Mouse (Mus musculus): ENCODE measurements around the gene Cxcl9. TPM values are rescaled to one million over a fixed set of nuclear protein-coding genes. Genes with fewer than 3 reads are reported as not detected.
A peak's percentile ranks its signal among the peaks of the same experiment; 100 is the strongest.

Cxcl9 gene
- total RNA-seq, 2 experiments from 2014 or later = 1.1 to 2.5 TPM

DNA sequence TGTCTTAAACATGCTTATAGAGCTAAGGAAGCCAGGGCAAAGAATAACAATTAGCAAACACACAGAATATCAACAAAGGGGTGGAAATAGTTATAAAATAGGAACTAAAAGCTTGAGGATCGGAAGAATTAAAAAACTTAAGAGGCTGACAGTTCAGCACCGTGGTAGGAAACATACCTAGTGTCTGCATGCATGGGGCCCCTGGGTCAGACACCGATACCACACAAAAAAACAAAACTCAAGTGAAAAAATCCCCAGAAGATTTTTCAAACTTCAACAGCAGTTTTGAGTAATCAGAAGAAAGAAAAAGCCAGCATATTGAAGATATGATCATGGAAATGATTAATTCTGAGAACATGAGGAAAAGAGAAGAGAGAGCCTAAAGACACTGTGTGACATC is 8.9 kb upstream of the Cxcl9 start:
- no peak for DNase-seq

DNA sequence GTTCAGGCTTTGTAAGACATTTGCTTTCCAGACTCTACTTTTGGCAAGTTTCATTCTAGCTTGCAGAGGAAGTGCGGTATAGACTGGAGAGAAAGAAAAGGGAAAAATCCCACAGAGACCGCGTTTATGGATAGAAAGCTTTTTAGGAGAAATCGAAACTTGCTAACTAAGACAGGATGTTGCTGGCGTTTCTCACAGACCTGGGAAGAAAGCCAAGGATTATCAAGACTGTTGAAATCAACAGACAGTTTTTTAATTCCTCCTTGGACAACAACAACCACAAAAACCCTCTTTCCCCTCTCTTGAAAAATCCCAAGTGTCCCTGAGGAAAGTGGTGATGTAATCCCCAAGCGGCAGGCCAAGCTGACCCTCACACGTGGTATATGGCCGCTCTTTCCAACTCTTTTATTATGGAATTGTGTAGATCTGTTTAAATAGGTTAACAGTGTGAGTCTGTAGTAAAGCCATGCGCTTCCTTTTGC is 4.5 kb upstream of the Cxcl9 start:
- DNase-seq = peak; percentile 50

DNA sequence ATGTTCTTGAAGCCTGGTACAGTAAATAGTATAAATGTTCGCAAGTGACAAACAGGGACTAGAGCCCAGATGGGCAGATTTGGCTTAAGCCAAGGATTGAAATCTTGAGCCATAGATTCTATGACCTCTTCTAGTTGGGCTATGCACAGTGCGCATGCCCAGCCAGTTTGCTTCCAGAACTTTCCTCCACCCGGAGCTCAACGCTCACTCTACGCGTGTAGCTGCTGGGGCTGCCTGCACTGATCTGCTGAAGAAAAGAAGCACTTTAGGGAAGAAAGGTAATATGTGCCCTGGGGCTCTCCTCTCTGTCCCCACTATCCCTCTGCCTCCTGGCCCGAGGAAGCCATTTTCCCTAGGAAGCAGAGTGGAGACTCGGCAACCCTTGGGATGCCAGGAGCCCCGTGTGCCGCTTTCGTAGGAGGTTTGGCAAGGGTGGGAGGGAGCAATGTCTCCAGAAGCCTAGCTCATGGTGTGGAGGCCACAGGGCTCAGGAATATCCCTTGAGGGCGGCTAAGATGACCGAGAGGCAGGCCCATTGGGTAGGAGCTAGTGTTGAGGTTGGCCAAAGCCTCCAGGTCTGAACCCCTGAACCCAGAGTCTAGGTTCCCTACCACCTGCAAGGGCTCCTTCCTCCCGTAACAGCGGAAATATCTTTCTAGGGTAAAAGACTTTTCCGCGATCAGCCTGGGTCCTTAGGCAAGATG is 3.9 kb upstream of the Cxcl9 start, which contains the start of gene Art3:
Gene Art3, plus strand, starts transcription at position 193 of the 704 bp plus-strand sequence.
- no peak for DNase-seq

DNA sequence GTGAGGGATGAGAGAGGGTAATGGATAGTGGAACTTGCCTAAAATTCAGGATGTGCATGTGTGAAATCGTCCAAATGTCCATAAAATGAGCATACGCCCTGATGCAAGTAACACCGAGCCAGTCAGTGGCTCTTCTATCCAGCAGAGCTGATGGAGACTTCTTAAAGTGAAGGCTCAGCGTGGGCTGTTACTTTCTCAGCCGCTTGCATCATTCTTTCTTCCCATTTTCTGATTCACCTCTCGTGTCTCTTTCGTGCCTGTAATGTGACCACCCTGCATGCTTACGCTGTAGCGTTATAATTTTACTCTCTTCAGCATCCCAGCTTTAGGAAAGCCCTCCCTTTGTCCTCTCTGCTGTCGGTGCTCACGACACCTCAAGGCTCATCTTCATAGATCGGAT is 3.2 kb upstream of the Cxcl9 start:
- DNase-seq = no peak

DNA sequence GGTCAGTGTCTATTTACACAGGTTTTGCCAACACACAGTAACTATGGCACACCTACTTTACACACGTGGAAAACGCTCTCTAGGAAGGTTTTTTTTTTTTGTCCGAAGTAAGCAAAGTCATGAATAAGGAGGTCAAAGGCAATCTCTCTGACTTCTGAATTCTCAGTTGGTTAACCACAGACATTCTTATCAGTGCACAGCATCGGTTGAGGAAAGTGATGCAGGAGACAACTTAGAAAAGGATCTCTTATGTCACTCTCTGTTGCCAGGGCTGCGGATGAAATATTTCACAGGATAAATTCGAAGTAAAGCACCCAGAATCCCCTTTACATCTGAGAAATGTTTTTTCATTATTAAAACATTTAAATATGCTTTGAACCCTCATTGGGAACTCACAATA is 512 bp downstream of the Cxcl9 start:
- DNase-seq = no peak

DNA sequence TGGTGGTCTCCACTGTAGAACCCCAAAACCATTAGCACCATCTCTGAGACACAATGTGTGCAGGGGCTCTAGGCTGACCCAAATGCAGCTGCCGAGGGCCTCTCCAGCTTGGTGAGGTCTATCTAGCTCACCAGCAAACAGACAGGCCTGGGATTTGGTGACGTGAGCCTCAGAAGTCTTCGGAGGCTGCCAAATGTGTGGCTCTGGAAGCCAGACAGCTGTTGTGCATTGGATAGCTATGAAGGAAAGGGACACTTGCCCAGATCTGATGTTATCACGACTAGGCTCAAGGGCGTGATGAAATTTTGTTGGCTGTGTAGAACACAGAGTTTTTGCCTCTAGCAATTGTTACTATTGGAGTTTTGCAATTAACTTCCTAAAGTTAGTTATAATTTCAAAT is 4.6 kb downstream of the Cxcl9 start:
- peak; percentile 54 to 59 for DNase-seq

DNA sequence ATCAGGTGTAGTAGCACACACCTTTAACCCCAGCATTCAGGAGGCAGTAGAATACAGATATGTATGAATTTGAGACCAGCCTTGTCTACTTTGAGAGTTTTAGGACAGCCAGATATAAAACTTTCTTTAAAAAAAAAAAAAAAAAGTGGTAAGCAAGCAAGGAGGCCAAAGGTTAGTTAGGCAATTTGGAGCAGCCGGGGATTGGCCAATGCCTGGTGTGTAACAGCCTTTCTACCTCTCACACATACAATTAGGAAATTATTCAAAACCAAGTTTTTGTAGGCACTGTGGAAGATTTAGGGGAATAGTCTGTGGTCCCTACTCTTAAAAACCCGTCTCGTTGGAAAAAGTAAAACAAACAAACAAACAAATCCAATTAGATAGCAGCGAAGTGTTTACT is 5.3 kb downstream of the Cxcl9 start:
- peak in 1 of 2 experiments; percentile 26 for DNase-seq

DNA sequence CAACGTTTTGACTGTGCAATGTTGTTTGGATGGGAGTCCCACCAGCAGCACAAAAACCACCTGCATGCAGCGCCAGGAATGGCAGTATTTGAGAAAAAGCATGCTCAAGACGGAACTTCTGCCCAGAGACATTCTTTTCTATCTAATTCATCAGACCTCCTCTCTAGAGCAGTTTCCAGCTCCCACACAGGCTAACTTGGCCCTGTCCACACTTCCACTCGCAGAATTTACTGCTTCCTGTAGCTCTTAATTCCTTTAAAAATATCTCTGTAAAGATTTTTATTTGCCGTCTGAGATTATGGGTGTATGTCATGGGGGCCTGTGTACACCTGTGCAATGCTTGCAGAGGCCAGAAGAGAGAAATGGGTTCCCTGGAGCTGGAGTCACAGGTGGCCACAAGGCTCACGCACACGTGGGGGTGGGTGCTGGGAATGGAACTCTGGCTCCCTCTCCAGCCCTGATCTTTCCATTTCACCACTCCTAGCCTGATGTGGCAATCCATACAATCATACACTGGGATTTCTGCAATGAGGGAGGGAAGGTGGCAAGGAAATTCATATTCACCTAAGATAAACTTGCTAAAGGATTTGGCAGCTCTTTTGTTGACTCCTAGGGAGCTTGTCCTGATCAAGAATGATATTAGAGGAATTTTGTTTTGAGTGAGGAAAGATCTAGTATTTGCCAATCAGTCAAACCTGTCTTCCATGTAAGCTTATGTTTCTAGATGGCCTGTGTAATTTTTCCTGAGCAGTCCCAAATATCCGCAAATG is 6.1 kb downstream of the Cxcl9 start:
- peak in 1 of 2 experiments; percentile 32 for DNase-seq

DNA sequence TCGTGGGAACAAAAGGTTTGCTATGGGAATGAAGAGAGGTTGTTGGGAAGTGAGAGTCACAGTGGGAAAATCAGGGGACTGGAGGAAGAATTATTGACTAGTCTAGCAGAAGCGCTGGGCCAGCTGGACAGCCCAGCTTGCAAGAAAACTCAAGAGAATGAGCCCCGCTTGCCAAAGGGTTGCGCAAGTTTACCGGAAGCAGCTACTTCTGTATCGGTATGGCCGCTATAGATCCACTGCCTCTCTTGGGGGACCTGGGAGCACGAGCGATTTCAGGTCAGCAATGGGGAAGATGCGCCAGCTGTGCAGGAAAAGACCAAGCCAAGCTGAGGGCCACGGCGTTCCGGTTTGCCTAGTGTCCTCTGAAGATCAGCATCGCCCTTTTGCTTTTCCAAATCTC is 9.3 kb downstream of the Cxcl9 start:
- DNase-seq = no peak

DNA sequence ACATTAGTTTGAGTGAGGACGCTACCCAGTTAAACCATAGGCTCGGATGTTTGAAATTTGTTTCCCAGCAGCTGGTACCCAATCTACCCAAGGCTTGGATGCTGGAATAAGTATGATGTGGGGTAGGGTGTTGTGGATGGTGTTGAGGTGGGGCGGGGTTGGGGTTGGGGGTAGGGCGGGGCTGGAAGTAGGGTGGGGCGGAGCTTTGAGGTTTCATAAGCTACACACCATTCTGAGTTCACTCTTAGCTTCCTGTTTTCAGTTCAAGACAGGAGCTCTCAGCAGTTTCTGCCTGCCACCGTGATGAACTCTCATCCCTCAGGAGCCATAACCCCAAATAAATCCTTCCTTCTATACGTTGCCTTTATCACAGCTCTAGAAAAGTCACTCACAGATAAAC is 9.8 kb downstream of the Cxcl9 start:
- DNase-seq = no peak

DNA sequence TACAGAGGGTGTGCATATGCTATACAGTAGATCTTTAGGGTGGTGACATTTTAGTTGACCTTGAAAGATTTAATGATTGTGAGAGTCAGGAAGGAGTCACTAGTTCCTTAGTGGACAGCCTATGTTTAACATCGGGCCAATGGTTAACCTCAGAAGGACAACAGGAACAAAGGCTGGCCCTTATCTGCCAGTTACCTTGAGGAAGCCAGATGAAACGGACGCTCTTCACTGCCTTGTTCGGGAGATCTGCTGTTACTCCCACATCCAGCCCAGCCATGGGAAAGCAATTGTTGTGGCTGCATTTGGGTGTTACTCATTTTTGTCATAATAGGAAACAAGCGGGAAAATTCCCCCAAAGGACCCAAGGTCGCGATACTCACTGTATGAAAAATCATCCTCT is 14.1 kb downstream of the Cxcl9 start:
- no peak for DNase-seq

DNA sequence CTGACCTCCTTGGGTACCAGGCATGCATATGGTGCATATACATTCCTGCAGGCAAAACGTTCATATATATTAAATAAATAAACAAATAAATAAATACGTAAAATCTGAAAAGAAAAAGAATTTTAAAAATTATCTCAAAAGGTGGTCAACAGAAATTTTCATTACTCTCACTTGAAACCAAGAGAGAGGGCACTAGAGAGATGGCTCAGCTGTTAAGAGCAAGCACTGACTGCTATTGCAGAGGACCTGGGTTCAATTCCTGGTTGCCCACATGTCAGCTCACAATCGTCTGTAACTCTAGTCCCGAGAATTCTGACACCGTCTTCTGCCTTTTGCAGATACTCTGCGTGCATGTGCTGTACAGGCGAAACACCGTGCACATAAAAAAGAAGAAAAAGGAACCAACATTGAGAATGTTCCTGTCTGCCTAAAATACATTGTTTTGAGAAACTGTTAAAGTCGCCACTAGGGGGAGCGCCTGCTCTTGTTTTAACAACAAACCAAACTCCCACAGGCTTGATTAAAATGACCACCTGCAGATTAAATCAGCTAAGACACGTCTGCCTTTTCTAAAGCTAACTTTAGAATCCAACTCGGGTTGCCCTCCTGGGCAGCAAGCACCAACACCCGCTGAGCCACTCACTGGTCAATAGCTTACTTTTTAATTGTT is 15.7 kb downstream of the Cxcl9 start:
- peak; percentile 85 to 90 for DNase-seq

DNA sequence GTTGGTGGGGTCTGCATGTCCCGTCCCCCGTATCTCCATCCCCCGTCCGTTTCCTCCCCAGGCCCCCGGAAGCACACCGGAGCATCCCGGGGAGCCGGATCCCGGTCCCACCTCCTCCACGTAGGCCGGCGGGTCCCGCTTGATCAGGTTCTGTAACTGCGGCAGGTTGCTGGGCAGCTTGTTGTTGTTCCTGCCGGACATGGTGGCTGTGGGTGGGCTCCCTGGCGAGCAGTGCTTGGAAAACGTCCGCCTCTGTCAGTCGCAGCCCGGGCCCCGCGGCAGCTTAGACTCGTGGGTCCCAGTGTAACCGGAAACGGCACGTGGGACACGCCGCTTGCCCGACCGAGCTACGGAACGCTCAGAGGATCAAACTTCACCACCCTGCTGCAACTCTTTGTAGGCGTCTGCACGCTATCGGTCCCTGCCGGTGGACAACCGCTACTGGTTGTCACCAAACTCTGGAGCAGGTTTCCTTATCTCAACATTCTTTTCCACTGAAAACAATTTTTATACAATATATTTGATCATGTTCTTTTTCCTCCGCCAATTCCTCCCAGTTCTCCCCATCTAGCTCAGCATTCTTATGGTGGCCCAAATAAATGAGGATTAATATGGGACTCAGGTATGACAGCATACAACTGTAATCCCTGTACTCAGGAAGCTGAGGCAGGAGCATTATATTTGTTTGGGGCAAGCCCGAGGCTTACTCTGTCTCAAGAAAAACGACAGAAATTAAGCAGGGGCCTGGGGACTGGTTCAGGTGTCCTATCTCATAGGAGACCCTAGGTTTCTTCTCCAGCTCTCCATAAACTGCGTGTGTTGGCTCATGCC is 18.0 kb downstream of the Cxcl9 start, which contains the start of gene Sdad1:
Gene Sdad1, minus strand, starts transcription at position 799 of the 831 bp plus-strand sequence.
- peak; percentile 94 to 95 for DNase-seq

DNA sequence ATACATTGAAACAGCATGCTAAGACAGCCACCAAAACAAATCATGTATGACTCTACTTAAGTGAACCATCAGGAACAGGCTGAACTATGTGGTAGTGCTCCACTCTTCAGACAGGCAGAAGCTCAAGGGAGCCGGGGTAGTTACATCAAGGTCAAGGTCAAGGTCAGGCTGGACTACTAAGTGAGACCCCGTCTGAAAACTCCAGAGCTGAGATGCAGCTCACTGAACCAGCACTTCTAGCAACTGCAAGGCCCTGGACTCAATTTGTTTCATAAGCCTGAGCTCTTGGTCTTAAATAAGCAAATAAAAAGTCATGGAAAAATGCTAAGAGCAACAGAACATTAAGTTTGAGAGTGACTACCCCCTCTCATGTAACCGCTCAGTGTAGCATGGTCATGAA is 23.6 kb downstream of the Cxcl9 start:
- peak in 1 of 2 experiments; percentile 19 for DNase-seq

DNA sequence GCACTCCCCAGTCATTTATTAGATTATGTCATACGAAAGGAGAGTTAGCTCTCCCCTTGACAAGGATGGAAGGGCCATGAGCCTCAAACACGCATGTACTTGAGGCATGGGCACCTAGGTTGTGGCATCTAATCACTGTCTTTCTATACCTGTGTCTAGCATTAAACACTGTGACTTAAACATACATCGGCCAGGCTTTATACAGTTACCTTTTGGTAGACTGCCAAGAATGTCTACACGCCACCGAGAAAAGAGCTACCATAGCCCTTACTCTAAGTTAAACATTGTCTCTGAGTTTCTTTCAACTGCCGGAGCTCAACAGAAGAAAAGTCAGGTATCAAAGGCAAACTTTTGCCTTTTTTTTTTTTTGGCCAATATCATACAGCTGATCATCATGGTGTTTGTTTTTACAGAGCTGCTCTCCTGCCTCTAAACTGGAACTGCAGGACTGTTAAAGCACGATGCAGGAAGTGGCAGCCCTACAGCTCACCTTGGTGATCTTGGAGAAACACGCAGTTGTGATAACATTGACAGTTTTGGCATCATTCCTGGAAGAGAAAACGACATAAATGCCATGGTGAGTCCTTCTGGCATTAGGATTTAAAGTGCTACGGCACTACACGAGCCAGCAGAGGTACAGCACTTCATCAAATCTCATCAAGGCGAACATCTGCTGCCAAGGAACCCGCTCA is 25.6 kb downstream of the Cxcl9 start:
- DNase-seq = no peak

DNA sequence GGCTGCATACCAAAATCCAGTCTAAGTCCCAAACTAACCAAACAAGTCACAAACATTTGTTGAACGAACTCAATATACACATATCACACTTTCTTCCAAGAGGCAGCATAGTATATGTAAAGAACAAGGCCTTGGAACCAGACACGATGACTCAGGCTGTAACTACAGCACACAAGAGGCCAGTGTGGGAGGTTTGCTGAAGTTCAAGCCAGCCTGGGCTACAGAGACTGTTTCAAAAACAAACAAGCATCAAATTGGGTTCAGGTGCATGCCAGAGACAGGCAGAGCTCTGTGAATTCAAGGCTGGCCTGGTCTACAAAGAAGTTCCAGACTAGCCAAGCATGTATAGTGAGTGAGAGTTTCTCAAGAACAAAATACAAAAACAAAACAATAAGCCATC is 33.4 kb downstream of the Cxcl9 start:
- DNase-seq = peak; percentile 16 to 34

DNA sequence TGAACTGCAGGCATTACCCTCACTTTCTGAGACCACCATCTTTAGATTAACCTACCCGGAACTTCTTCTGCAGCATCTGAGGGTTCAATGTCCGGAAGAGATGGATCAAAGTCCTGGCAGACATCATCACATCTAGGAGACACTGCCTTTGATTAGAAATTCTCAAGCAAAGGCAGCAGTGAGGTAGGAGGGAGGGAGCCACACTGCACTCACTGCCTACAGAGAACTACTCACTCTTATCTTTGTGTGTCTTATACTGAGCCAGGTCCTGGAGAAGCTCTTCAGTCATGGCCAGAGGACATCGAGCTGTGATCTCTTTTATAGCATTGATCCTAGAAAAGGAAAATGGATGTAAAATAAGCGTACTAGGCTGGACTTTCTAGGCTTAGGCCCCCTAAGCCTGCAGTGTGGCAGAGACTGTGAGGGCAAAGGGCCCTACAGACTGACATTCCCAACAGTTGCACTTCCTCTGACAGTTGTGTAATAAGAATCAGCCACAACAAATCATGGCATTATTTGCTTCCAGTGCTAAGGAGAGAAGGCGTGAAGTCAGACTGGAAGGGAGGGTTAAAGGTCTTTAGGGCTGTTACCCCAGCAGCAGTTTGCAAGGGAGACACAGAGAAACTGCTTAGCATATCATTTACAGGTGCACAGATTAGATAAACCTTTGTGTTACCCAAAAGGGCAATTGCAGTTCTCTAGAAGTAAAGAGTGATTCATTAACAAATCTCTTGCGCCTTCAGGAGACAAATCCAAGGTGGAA is 36.0 kb downstream of the Cxcl9 start:
- no peak for DNase-seq

DNA sequence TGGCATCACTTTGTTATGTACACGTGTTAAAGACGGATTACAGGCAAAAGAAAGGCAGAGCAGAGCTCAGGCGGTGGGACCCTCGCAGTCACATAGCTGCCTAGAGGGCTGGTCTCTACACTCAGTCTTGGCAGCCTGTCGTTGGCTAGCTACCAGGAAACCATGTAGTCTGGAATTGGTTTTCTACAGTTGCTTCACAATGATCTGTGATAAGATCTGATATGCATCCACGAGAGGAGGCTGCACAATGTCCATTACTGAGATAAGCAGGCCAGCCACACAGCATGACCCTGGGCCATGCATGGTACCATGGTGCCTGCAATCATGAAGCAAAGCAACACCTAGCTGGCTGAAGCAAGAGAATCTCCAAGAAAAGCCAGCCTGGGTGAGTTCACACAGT is 40.0 kb downstream of the Cxcl9 start:
- DNase-seq = no peak

DNA sequence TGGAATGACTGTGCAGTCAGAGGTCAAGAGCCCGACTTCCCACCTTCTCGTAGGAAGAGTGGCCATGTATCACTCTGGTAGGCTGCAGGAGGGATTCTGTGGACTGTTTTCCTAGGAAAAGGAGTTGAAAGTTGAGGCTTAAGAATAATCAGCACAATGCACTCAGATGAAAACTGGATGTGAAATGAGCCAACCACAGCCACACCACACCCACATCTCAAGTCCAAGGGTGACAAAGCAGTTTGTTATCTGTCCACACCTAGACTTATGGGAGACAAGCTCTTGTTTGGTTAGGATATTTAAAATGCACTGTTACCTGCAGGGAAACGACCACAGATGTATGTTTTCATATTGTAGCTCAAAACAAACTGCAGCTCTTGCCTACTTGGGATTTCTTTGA is 44.8 kb downstream of the Cxcl9 start:
- no peak for DNase-seq

DNA sequence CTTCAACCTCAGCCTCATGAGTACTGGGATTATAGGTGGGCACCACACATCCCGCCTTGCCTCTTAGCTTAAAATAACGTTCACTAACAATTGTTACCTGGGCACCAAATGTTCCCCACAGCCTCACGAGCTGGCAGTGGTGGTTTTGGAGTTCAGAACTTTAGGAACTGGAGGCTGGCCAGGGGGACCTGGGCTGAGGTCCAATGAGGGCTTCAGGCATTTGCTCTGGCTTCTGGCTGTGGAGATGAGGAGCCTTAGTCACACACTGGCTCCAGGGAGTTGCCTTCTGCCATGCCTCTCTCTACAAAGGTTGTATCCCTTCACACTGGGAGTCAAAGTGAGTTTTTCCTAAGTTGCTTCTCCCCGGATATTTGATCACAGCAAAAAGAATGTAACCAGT is 45.3 kb downstream of the Cxcl9 start:
- DNase-seq = peak in 1 of 2 experiments; percentile 42
